10 mouse cellular contexts compared by ENCODE assay signal in the genomic region with DNA sequence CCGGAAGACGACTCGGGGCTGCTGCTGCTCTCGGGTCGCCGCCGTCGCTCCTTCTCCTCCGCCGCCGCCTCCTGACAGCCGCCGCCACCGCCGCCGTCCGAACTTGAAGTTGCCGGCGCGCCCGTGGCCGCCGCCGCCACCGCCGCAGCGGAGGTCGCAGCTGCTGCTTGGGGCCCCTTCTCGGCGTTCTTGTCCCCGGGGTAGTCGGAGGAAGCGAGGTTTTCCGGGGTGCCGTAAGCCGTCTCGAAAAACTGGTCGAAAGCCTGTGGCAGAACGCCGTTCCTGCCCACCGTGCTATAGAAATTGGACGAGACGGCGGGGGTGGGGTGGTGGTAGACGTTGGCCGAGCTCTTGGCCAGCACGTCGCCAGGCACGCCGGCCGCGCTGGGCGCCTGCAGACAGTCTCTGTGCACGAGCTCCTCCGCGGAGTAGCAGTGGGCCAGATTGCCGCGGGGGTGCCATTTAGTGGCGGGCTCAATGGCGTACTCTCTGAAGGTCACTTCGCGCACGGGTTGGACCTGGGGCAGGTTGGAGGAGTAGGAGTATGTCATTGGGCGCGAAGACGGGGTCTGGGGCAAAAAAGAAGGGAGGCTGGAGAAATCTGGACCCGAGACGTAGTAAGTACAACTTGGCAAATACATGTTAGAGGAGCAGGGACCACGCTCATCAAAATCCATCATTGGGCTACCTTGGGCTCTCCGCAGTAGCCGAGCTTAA. TPM values are rescaled to one million over a fixed set of nuclear protein-coding genes. Genes with fewer than 3 reads are reported as not detected.
DNase-seq lines count a peak whose midpoint lies in the region; ATAC-seq and TF ChIP-seq lines count a peak whose summit lies in the region.
"Had no signal": no experiment of that assay in that cellular context is flagged by ENCODE, and none has a peak within 500 bp of the region (broad histone marks: within the 10 kb centered on the region; RNA-seq: fewer than 3 reads in every experiment).

No protein-coding gene starts in this region.

- TF ChIP-seq CTCF in heart, postnatal 0 days (IDR thresholded peaks at IDR 0.05; ENCODE audit: low read depth) = no peak

- peaks cover 100% of the 10 kb centered on the region for H3K27me3 ChIP-seq in heart, postnatal 0 days (ENCODE audit: control insufficient read depth, insufficient read depth, low read length)
- H3K27me3 ChIP-seq in limb, embryonic 14.5 days (ENCODE audit: control insufficient read depth, insufficient read depth, low read length) = no peaks in the 10 kb centered on the region

- H3K9ac ChIP-seq in heart, postnatal 0 days (replicated peaks; ENCODE audit: low read depth, low read length) = no peak overlapping the region
- peak overlapping the region; percentile 98 for H3K9ac ChIP-seq in limb, embryonic 14.5 days (ENCODE audit: low read depth, low read length, severe bottlenecking)

- 1% methylated on average over 70 of the region's 71 CpGs for whole genome bisulfite sequencing in heart, postnatal 0 days
- under 1% methylated on average over 67 of the region's 71 CpGs for WGBS in limb, embryonic 14.5 days

- no peak for ATAC-seq in heart, postnatal 0 days (ENCODE audit: insufficient read depth, low read depth)
- ATAC-seq in limb, embryonic 14.5 days (ENCODE audit: low FRiP score, low read depth) = peak; percentile 8

- no peak for TF ChIP-seq EP300 in heart, postnatal 0 days (IDR thresholded peaks at IDR 0.05; ENCODE audit: low read depth)

- no peaks in the 10 kb centered on the region for H3K36me3 ChIP-seq in heart, postnatal 0 days (replicated peaks; ENCODE audit: control insufficient read depth, insufficient read depth, low read length)
- peaks cover 16% of the 10 kb centered on the region for H3K36me3 ChIP-seq in limb, embryonic 14.5 days (ENCODE audit: control insufficient read depth, insufficient read depth, low read length)

- H3K4me1 ChIP-seq in heart, postnatal 0 days (ENCODE audit: control insufficient read depth, insufficient read depth) = 0 out of 2 replicates have a peak, but pooled peaks cover 1% of the 10 kb centered on the region
- H3K4me1 ChIP-seq in limb, embryonic 14.5 days (ENCODE audit: control insufficient read depth, insufficient read depth, low read length) = peaks cover 30% of the 10 kb centered on the region

- H3K9me3 ChIP-seq in heart, postnatal 0 days (replicated peaks; ENCODE audit: control insufficient read depth, low read length) = no peaks in the 10 kb centered on the region
- no peaks in the 10 kb centered on the region for H3K9me3 ChIP-seq in limb, embryonic 14.5 days (ENCODE audit: control insufficient read depth, low read length)

- H3K4me2 ChIP-seq in heart, postnatal 0 days (ENCODE audit: low read depth, low read length) = 0 out of 2 replicates have a peak overlapping the region, but pooled peaks have one; percentile 17
- peak overlapping the region; percentile 96 for H3K4me2 ChIP-seq in limb, embryonic 14.5 days (replicated peaks; ENCODE audit: low read depth, low read length, severe bottlenecking)

- H3K4me3 ChIP-seq in heart, postnatal 0 days (ENCODE audit: low read depth, low read length) = peak overlapping the region; percentile 12
- H3K4me3 ChIP-seq in limb, embryonic 14.5 days (replicated peaks; ENCODE audit: low read length) = peak overlapping the region; percentile 90

- TF ChIP-seq POLR2A in limb, embryonic 14.5 days (IDR thresholded peaks at IDR 0.05; ENCODE audit: borderline replicate concordance, extremely low read depth, insufficient read depth, insufficient read length) = 0 out of 2 replicates have a peak, but pooled peaks have one; percentile 12

- DNase-seq in kidney, adult 18-20 months = peak; percentile 56
- DNase-seq in kidney, adult 8-10 months = no peak
- peak; percentile 64 for DNase-seq in ZHBTc4 (ENCODE audit: low read depth, low spot score)
- no peak for DNase-seq in heart, postnatal 0 days (ENCODE audit: low spot score)
- no peak for DNase-seq in limb, embryonic 14.5 days (ENCODE audit: low spot score)
- no peak for DNase-seq in right cerebral cortex, adult 2 months (ENCODE audit: low spot score in 2 of 2)
- DNase-seq in frontal cortex, postnatal 10 days (ENCODE audit: low spot score in 2 of 2) = no peak
- no peak for DNase-seq in left cerebral cortex, postnatal 14 days (ENCODE audit: low spot score in 2 of 2)

- intact Hi-C loops in left cerebral cortex, postnatal 14 days (cut with DNase I) = no loop called here

- no peak overlapping the region for H3K27ac ChIP-seq in heart, postnatal 0 days (ENCODE audit: low read depth)
- peak overlapping the region; percentile 98 for H3K27ac ChIP-seq in limb, embryonic 14.5 days (replicated peaks; ENCODE audit: low read depth, low read length)

RNA-seq across cellular contexts. Expression of a gene that starts 0.4 kb away (rescaled TPM):
- total RNA-seq in heart, postnatal 0 days (2014; rRNA removed; ENCODE audit: low replicate concordance) = 0.11 TPM in 1 of 2 replicates, not detected in the other
- polyA plus RNA-seq in heart, postnatal 0 days (2015; fragmentation: Nextera tagmentation; extraction: Ambion mirVana) = not detected in 2 replicates
- 32.6 and 41.2 TPM in 2 replicates for polyA plus RNA-seq in limb, embryonic 14.5 days (2012; rRNA removed)
- polyA plus RNA-seq in limb, embryonic 14.5 days (2014; fragmentation: Nextera tagmentation; extraction: Ambion mirVana) = 31.1 and 39.0 TPM in 2 replicates
- total RNA-seq in left cerebral cortex, postnatal 14 days (2021) = not detected
- total RNA-seq: common myeloid progenitor, adult 5-6 weeks; layer of hippocampus, postnatal 25 days had no signal

RNA-seq across cellular contexts. Expression of a gene that starts 4.5 kb away (rescaled TPM):
- total RNA-seq in heart, postnatal 0 days (2014; rRNA removed; ENCODE audit: low replicate concordance) = 5.0 TPM in 1 of 2 replicates, not detected in the other
- not detected in 2 replicates for polyA plus RNA-seq in heart, postnatal 0 days (2015; fragmentation: Nextera tagmentation; extraction: Ambion mirVana)
- polyA plus RNA-seq in limb, embryonic 14.5 days (2012; rRNA removed) = 111 and 136 TPM in 2 replicates
- 117 and 149 TPM in 2 replicates for polyA plus RNA-seq in limb, embryonic 14.5 days (2014; fragmentation: Nextera tagmentation; extraction: Ambion mirVana)
- total RNA-seq in left cerebral cortex, postnatal 14 days (2021) = not detected
- total RNA-seq: layer of hippocampus, postnatal 25 days had no signal

RNA-seq across cellular contexts. Expression of a gene that starts 14.3 kb away (rescaled TPM):
- 0.19 TPM in 1 of 2 replicates, not detected in the other for total RNA-seq in heart, postnatal 0 days (2014; rRNA removed; ENCODE audit: low replicate concordance)
- polyA plus RNA-seq in heart, postnatal 0 days (2015; fragmentation: Nextera tagmentation; extraction: Ambion mirVana) = not detected in 2 replicates
- 107 and 134 TPM in 2 replicates for polyA plus RNA-seq in limb, embryonic 14.5 days (2012; rRNA removed)
- polyA plus RNA-seq in limb, embryonic 14.5 days (2014; fragmentation: Nextera tagmentation; extraction: Ambion mirVana) = 39.0 and 45.2 TPM in 2 replicates
- not detected for total RNA-seq in left cerebral cortex, postnatal 14 days (2021)
- total RNA-seq: layer of hippocampus, postnatal 25 days had no signal

RNA-seq across cellular contexts. Expression of a gene that starts 15.5 kb away (rescaled TPM):
- total RNA-seq in heart, postnatal 0 days (2014; rRNA removed; ENCODE audit: low replicate concordance) = not detected in 2 replicates
- not detected in 2 replicates for polyA plus RNA-seq in heart, postnatal 0 days (2015; fragmentation: Nextera tagmentation; extraction: Ambion mirVana)
- polyA plus RNA-seq in limb, embryonic 14.5 days (2012; rRNA removed) = 26.0 and 37.6 TPM in 2 replicates
- 16.0 and 24.1 TPM in 2 replicates for polyA plus RNA-seq in limb, embryonic 14.5 days (2014; fragmentation: Nextera tagmentation; extraction: Ambion mirVana)
- not detected for total RNA-seq in left cerebral cortex, postnatal 14 days (2021)
- total RNA-seq: common myeloid progenitor, adult 5-6 weeks; layer of hippocampus, postnatal 25 days had no signal

RNA-seq across cellular contexts. Expression of a gene that starts 23.5 kb away (rescaled TPM):
- not detected in 2 replicates for total RNA-seq in heart, postnatal 0 days (2014; rRNA removed; ENCODE audit: low replicate concordance)
- 0.07 and 0.38 TPM in 2 replicates for polyA plus RNA-seq in heart, postnatal 0 days (2015; fragmentation: Nextera tagmentation; extraction: Ambion mirVana)
- 15.8 and 17.0 TPM in 2 replicates for polyA plus RNA-seq in limb, embryonic 14.5 days (2012; rRNA removed)
- polyA plus RNA-seq in limb, embryonic 14.5 days (2014; fragmentation: Nextera tagmentation; extraction: Ambion mirVana) = 8.9 and 10.1 TPM in 2 replicates
- total RNA-seq in left cerebral cortex, postnatal 14 days (2021) = not detected
- total RNA-seq: layer of hippocampus, postnatal 25 days had no signal

Comparison
In these comparisons a context has a peak if more than half of its experiments do, and no peak if none do; other contexts are left out.
1. DNase-seq: peak in kidney, adult 18-20 months (single experiment) and ZHBTc4 (single experiment); none in kidney, adult 8-10 months (0 of 2), heart, postnatal 0 days (single experiment), limb, embryonic 14.5 days (single experiment), right cerebral cortex, adult 2 months (0 of 2), frontal cortex, postnatal 10 days (0 of 2) and left cerebral cortex, postnatal 14 days (0 of 2).